Mouse (Mus musculus) heart, embryonic 10.5 days (tissue): ENCODE results near the gene Pex16. TPM values are rescaled to one million over a fixed set of nuclear protein-coding genes. Genes with fewer than 3 reads are reported as not detected.

Experiments
- DNase-seq: peaks from one replicate; pipeline ENCODE4 v3.0.0-alpha.2; 2017; ENCODE audit warnings: low spot score
- H3K27ac ChIP-seq: fragments of 300-500 bp; sonication (generic); 2 replicates; pipeline ENCODE4 v1.5.1; 2016; ENCODE audit warnings: mild to moderate bottlenecking
- H3K27me3 ChIP-seq: fragments of 300-500 bp; sonication (generic); 2 replicates; pipeline ENCODE4 v1.6.1; 2016; ENCODE audit warnings: mild to moderate bottlenecking; ENCODE audit not compliant: poor library complexity, insufficient read depth, severe bottlenecking
- H3K36me3 ChIP-seq: fragments of 300-500 bp; sonication (generic); 2 replicates; pipeline ENCODE4 v1.6.1; 2016; ENCODE audit warnings: mild to moderate bottlenecking, moderate library complexity
- H3K4me1 ChIP-seq: fragments of 300-500 bp; sonication (generic); 2 replicates; pipeline ENCODE4 v1.6.1; 2016; ENCODE audit warnings: mild to moderate bottlenecking
- H3K4me3 ChIP-seq: fragments of 300-500 bp; sonication (generic); 2 replicates; pipeline ENCODE4 v1.5.1; 2016; ENCODE audit warnings: mild to moderate bottlenecking, moderate library complexity
- H3K9me3 ChIP-seq: fragments of 300-500 bp; sonication (generic); 2 replicates; pipeline ENCODE4 v1.6.1; 2016; ENCODE audit warnings: mild to moderate bottlenecking, moderate library complexity
- WGBS: fragments of 180-500 bp; shearing (Covaris S2); methylation state at CpG from one replicate; pipeline ENCODE4 v1.1.7; 2016; 5-methylcytosine and 5-hydroxymethylcytosine counted together
- polyA plus RNA-seq: library from polyadenylated mRNA; unstranded; fragments of >200 nt; fragmentation: Nextera tagmentation; extraction: Ambion mirVana; gene quantifications from 2 replicates; pipeline ENCODE4 v1.2.1, GENCODE M21; 2016

Gene Pex16
- polyA plus RNA-seq, 1 experiment from 2014 or later, result 19.0 TPM

DNA sequence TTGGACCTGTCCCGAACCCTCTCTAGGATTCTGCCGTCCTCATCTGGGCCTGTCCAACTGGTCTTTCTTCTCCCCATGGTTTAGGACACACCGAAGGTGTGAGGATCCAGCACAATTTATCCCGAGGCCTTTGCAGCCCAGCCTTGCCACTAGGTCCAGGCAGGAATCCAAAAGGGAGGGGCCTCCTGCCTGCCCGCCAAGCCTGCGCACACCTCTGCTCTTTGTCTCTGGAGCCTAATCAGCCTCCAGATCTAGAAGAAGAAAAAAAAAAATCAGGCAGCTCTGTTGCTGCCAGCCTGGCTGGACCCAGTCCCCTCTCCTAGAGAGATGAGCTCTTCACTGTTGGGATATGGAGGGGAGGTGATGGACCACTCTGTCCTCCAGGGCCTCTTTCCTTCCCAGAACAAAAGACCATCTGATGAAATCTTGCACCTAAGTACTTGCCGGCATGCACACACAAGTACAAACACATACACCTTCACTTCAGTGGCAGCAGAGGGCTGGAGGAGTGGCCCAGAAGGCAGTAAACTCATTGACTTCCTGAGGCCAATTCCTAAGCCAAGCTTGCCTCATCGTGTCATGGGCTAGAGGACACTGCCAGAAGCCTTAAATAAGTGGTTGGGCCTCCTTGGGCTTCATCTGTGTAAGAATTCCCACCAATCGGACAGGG lies 1.6 kb upstream of the Pex16 start:
- WGBS, result 59% methylated on average over 9 of the region's 9 CpGs
- H3K36me3 ChIP-seq, result peaks cover 8% of the 10 kb centered on the region; the same call in 1 of the 2 replicates
- H3K4me3 ChIP-seq, result no peak overlapping the region
- peaks cover 36% of the 10 kb centered on the region for H3K4me1 ChIP-seq
- no peaks in the 10 kb centered on the region for H3K9me3 ChIP-seq
- H3K27ac ChIP-seq, result no peak overlapping the region
- DNase-seq, result no peak
- peaks cover 61% of the 10 kb centered on the region for H3K27me3 ChIP-seq

DNA sequence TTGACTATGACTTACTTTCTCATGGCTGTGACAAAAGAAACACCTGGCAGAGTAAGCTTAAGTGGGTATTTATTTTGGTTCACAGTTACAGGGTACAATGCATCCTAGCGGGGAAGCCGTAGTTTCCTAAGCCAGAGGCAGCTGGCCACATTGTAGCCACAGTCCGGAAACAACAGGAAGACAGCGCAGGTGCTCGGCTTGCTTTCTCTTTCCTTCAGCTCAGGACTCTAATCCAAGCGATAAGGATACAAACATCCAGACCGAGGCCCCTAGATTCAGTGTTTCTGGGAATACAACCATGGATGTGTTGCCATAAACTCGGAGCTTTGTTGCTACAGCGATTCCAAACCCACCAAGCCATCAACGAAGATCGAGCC lies 1.1 kb upstream of the Pex16 start:
- no peak for DNase-seq
- H3K9me3 ChIP-seq, result no peaks in the 10 kb centered on the region
- 77% methylated on average over 11 of the region's 11 CpGs for WGBS
- H3K4me3 ChIP-seq, result no peak overlapping the region
- H3K27me3 ChIP-seq, result peaks cover 56% of the 10 kb centered on the region
- peaks cover 12% of the 10 kb centered on the region for H3K36me3 ChIP-seq
- no peak overlapping the region for H3K27ac ChIP-seq
- peaks cover 36% of the 10 kb centered on the region for H3K4me1 ChIP-seq

DNA sequence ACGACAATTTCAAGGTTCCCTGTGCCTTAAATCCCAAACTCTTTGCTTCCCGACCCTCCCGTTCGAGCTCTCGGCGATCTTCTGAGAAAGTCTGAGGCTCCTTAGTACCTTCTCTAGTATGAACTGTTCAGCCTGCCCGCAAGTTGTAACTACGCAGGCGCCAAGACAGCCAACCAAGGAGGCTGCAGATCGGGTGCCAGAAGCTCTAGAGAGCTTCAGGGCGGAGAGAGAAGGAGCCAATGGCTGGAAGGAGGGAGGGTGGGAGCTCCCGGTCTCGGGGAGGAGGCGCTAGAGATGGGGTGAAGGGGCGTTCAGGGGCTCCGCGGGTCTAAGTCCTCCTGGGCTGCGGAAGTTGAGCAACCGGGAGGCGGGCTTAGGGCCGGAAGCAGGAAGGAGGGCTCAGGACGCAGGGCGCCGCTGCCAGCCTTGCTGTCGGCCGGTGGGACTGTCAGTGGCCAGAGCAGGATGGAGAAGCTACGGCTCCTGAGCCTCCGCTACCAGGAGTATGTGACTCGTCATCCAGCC lies 685 bp downstream of the Pex16 start:
- WGBS, result under 1% methylated on average over 29 of the region's 29 CpGs
- peak overlapping the region; percentile 83 for H3K27ac ChIP-seq
- H3K36me3 ChIP-seq, result peaks cover 29% of the 10 kb centered on the region

DNA sequence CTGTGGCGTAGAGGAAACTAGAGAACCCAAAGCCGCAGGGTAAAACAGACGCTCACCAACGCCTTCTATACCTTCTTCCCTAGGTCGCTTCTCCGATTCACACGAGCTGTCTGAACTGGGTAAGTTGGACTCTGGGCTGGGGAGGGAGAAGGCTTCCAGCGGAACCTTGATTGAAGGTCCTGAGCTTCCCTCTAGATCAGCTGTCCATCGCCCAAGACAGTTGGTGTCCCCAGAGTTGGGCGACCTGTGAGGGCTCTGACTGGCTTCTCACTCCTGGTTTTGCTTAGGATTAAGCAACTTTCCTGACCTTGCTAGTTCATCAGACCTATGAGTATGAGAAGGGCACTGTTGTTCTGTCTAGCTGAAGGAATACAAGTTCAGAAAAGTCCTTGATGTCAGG lies 1.3 kb downstream of the Pex16 start:
- 12% methylated on average over 10 of the region's 10 CpGs for WGBS
- H3K9me3 ChIP-seq, result no peaks in the 10 kb centered on the region
- peak overlapping the region; percentile 76 for H3K4me3 ChIP-seq
- H3K27ac ChIP-seq, result peak overlapping the region; percentile 83
- H3K4me1 ChIP-seq, result peaks cover 30% of the 10 kb centered on the region
- DNase-seq, result no peak
- H3K36me3 ChIP-seq, result peaks cover 35% of the 10 kb centered on the region
- H3K27me3 ChIP-seq, result peaks cover 32% of the 10 kb centered on the region

More for the DNA sequence above, 685 bp downstream of the Pex16 start:
- peak; percentile 99 for DNase-seq
- H3K4me3 ChIP-seq, result peak overlapping the region; percentile 76
- peaks cover 38% of the 10 kb centered on the region for H3K27me3 ChIP-seq
- no peaks in the 10 kb centered on the region for H3K9me3 ChIP-seq
- peaks cover 36% of the 10 kb centered on the region for H3K4me1 ChIP-seq

DNA sequence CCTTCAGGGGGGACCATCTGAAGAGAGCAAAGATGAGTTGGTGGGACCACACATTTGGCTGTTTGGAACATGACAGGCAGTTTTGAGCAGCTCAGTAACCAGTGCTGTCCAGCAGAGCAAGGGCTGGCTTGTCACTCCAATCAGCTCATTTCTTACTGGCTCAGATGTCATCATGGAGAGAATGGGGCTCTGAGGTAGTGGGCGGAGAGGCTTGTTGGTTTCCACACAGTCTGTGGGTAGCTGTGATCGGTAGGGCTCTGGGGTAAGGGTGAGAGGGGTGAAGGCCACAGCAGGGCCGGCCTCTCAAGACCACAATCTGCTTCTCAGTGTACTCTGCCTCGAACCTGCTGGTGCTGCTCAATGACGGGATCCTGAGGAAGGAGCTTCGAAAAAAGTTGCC lies 1.8 kb downstream of the Pex16 start:
- H3K27ac ChIP-seq, result 0 out of 2 replicates have a peak overlapping the region, but pooled peaks have one; percentile 83
- H3K9me3 ChIP-seq, result no peaks in the 10 kb centered on the region
- peak overlapping the region; percentile 76 for H3K4me3 ChIP-seq
- no peak for DNase-seq
- H3K36me3 ChIP-seq, result peaks cover 40% of the 10 kb centered on the region
- H3K4me1 ChIP-seq, result peaks cover 25% of the 10 kb centered on the region
- WGBS, result 84% methylated on average over 6 of the region's 6 CpGs
- H3K27me3 ChIP-seq, result peaks cover 27% of the 10 kb centered on the region

DNA sequence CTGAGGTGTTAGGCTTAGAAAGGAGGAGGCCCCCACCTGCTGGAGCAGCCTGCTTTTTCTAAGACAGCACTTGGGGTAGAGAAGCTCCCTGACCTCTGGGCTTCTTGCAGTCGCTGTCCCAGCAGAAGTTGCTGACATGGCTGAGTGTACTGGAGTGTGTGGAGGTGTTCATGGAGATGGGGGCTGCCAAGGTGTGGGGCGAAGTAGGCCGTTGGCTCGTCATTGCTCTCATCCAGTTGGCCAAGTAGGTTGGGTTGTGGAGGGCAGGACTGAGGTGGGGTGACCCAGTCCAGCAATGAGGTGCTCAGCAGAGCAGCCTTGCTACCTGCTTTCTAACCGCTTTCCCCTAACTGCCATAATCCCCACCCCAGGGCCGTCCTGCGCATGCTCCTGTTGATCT lies 2.8 kb downstream of the Pex16 start:
- Histone ChIP-seq H3K27ac (no peak overlapping the region), H3K4me1 (peaks cover 20% of the 10 kb centered on the region), H3K4me3 (no peak overlapping the region), H3K9me3 (no peaks in the 10 kb centered on the region), H3K36me3 (peaks cover 50% of the 10 kb centered on the region), H3K27me3 (peaks cover 17% of the 10 kb centered on the region)
- DNase-seq, result no peak
- WGBS, result 89% methylated on average over 7 of the region's 7 CpGs

DNA sequence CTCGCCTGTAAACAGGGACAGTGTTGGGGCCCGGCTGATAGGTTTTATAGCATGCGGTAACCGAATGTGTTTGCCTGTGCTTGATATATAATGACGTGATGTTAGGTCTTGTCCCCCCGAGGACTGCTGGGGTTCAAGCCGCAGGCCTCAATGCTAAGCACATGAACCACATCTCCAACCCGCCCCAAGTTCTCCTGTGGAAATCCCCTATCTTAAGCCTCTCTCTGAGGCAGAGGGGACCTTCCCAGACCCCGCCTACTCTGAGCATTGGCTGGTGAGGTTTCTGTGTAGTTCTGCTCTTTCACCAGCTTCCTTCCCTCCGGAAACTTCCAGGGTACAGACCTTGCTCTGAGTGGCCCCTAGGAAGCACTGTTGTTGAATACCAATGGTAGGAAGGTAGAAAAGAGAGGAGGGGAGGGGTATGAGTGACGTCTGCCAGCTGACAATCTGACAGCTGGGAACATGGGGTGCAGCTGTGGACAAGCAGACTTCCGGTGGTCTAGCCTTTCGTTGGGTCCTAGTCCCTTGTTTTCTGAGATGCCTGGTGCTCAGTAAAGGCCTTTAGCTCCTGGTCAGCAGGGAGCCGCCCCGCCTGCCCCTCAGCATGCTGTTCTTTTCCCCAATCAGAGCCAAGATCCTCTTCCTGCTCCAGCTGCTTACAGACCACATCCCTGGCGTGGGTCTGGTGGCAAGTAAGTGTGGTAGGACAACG lies 5.5 kb downstream of the Pex16 start:
- no peaks in the 10 kb centered on the region for H3K27me3 ChIP-seq
- peaks cover 16% of the 10 kb centered on the region for H3K4me1 ChIP-seq
- no peaks in the 10 kb centered on the region for H3K9me3 ChIP-seq
- DNase-seq, result no peak
- H3K36me3 ChIP-seq, result peaks cover 72% of the 10 kb centered on the region
- H3K4me3 ChIP-seq, result no peak overlapping the region
- whole genome bisulfite sequencing, result 80% methylated on average over 17 of the region's 17 CpGs
- no peak overlapping the region for H3K27ac ChIP-seq

DNA sequence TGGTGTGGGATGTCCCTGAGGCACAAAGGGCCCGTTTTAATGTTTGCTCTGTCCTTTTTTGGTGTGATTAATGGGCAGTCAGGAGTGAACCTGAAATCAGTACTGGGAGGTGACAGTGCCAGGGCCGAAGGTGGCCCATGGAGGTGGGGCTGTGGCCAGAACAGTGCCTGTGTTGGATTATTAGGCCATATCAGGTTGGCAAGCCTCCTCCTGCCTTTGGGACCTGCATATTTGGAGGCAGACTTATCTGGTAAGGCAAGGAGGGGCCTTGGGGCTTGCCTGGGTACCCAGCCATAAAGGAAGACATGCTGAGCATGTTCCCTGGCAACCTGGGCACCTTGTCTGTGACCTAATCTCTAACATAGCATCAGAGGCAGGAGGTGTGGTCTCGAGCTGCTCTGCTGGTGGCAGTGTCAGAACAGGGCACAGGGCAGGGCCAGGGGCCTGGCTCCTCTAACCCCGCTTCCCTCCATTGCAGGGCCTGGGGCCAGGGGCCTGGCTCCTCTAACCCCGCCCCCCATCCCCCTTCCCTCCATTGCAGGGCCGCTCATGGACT lies 6.1 kb downstream of the Pex16 start:
- DNase-seq, result no peak
- Histone ChIP-seq H3K4me1 (peaks cover 17% of the 10 kb centered on the region), H3K4me3 (no peak overlapping the region), H3K36me3 (peaks cover 78% of the 10 kb centered on the region), H3K27me3 (0 out of 2 replicates have a peak, but pooled peaks cover 5% of the 10 kb centered on the region), H3K27ac (no peak overlapping the region), H3K9me3 (no peaks in the 10 kb centered on the region)
- 77% methylated on average over 6 of the region's 6 CpGs for WGBS

DNA sequence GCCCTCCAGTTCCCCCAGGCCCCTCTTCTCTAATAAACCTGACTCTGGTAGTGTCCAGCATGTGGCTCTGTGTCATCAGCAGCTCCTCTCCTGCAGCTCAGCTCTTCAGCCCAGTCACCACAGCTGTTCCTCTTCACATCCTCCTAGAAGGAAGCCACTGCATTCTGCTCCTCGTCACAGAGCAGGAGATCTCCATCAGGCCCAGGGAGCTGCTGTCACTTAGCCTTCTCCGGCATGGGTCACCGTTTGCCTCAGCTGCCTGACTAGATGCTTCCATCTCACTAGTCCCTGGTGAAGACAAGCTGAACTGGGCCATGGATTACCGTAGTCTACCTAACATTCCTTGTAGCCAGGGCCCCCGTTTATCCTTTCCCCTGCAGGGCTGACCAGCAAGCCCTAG lies 6.7 kb downstream of the Pex16 start:
- Histone ChIP-seq H3K36me3 (peaks cover 84% of the 10 kb centered on the region), H3K9me3 (no peaks in the 10 kb centered on the region), H3K27ac (no peak overlapping the region), H3K27me3 (peaks cover 9% of the 10 kb centered on the region; the same call in 1 of the 2 replicates), H3K4me3 (no peak overlapping the region), H3K4me1 (peaks cover 13% of the 10 kb centered on the region)
- WGBS, result 80% methylated on average over 5 of the region's 5 CpGs
- DNase-seq, result no peak

DNA sequence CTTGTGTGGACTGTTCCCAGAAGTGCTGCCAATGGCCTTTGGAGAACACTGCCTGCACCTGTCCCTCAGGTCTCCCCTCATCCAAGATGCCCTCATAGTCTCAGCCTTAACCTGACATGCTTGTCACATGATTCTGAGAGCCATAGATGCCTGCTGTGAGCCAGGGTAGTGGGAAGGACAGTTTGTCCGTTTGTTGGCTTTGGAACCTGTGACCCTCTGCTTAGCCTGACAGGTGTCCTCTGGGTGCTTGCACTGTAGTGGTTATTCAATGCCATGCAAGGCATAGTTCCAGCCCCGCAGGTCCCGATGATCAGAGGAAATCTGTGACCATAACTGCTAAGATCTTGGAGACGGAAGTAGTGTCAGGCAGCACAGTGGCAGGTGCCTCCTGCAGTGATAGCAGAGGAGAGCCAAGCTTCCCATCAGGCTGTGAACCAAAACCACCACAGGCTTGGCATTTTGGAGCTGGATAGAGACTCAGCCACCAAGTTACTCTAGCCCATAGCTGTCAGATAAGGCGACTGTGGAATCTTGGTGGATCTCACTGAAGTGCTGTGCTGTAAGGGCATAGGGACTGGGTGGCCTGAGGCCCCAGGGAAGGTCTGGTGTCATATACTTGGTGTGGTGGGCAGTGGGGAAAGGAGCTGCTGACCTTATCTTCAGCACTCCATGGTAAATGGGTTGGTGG lies 7.6 kb downstream of the Pex16 start, which contains the start of gene 1700029I15Rik:
TSS of gene 1700029I15Rik (plus strand) at position 638 of the 688 bp plus-strand sequence.
- Histone ChIP-seq H3K4me1 (peaks cover 10% of the 10 kb centered on the region; the same call in 1 of the 2 replicates), H3K9me3 (no peaks in the 10 kb centered on the region), H3K27ac (no peak within 1 kb of the TSS), H3K27me3 (peaks cover 18% of the 10 kb centered on the region), H3K36me3 (peaks cover 93% of the 10 kb centered on the region), H3K4me3 (no peak within 1 kb of the TSS)
- no peak for DNase-seq
- WGBS, result 79% methylated on average over 5 of the region's 5 CpGs

DNA sequence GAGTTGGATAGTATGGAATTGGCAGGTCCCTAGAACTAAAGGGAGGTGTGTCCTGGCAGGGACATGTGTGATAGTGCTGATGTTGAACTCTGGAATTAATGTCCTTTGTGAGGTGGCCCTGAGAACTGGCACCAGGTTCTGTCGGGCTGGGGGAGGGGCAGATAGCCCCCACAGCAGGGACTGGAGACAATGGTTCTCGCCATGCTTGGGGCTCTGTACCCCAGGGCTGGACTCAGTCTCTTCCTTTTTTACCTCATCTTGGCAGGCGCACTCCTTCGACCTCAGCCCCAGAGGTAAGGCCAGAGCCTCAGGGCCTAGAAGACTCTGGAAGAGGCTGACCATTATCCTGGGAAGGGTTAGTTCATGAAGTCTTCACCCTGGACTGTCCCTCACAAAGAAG lies 8.3 kb downstream of the Pex16 start:
- no peak overlapping the region for H3K4me3 ChIP-seq
- H3K9me3 ChIP-seq, result no peaks in the 10 kb centered on the region
- no peak overlapping the region for H3K27ac ChIP-seq
- no peak for DNase-seq
- peaks cover 12% of the 10 kb centered on the region for H3K4me1 ChIP-seq
- WGBS, result 84% methylated on average over 4 of the region's 4 CpGs
- H3K36me3 ChIP-seq, result peaks cover 90% of the 10 kb centered on the region
- H3K27me3 ChIP-seq, result peaks cover 25% of the 10 kb centered on the region

DNA sequence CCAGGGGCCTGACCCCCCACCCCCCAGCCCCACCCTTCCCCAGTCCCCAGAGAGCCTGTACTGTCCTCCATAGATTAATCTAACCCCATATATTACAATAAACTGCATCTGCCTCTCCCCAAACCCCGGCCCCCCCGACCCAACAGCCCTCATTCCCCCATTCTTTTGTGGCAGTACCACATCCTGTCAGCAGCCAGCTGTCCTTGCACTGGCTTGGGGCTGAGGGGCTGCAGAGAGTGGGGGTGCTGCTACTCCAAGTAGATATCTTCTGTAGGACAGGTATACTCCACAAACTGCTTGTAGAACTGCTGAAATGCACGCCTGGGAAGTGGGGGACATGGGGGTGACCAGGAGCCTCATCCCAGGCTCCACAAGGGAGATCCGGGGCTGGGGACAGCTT lies 9.6 kb downstream of the Pex16 start:
- 77% methylated on average over 4 of the region's 4 CpGs for WGBS
- Histone ChIP-seq H3K4me1 (peaks cover 26% of the 10 kb centered on the region), H3K27ac (no peak overlapping the region), H3K36me3 (peaks cover 78% of the 10 kb centered on the region), H3K4me3 (no peak overlapping the region), H3K27me3 (peaks cover 32% of the 10 kb centered on the region), H3K9me3 (no peaks in the 10 kb centered on the region)
- no peak for DNase-seq
